17 mouse cellular contexts compared by ENCODE assay signal in genomic region chr5:105055279-105055678, GRCm38 (mm10).
"Had no signal": no experiment of that assay in that cellular context is flagged by ENCODE, and none has a peak within 500 bp of the region (broad histone marks: within the 10 kb centered on the region; RNA-seq: fewer than 3 reads in every experiment).

No protein-coding gene starts in this region.

- H3K9me3 ChIP-seq: liver, embryonic 12.5 days; neural tube, embryonic 13.5 days; neural tube, embryonic 15.5 days had no signal

- H3K4me3 ChIP-seq: liver, embryonic 12.5 days; myocyte; neural tube, embryonic 13.5 days; neural tube, embryonic 15.5 days had no signal

- DNase-seq: lung, adult 18-20 months; lung, embryonic 14.5 days; lung, postnatal 10 days; lung, postnatal 4 days; retina, postnatal 1 day; right cerebral cortex, adult 18-20 months; right cerebral cortex, postnatal 25 days; right cerebral cortex, postnatal 4 days; spleen, adult 18-20 months; thymus, adult 18-20 months; thymus, postnatal 14 days; thymus, postnatal 36 days had no signal

- H3K27me3 ChIP-seq: liver, embryonic 12.5 days; neural tube, embryonic 13.5 days; neural tube, embryonic 15.5 days had no signal

- ATAC-seq: liver, embryonic 12.5 days had no signal

- H3K9ac ChIP-seq: liver, embryonic 12.5 days; liver, embryonic 14.5 days; lung, embryonic 14.5 days; neural tube, embryonic 13.5 days; neural tube, embryonic 15.5 days had no signal

- H3K27ac ChIP-seq: liver, embryonic 12.5 days; liver, embryonic 14.5 days; neural tube, embryonic 13.5 days; neural tube, embryonic 15.5 days had no signal

- H3K36me3 ChIP-seq: liver, embryonic 12.5 days; neural tube, embryonic 13.5 days; neural tube, embryonic 15.5 days had no signal

- H3K4me1 ChIP-seq: liver, embryonic 12.5 days; neural tube, embryonic 13.5 days; neural tube, embryonic 15.5 days had no signal

- H3K4me2 ChIP-seq: liver, embryonic 12.5 days; lung, embryonic 14.5 days; neural tube, embryonic 13.5 days; neural tube, embryonic 15.5 days had no signal
